Mouse (Mus musculus): ENCODE data around the gene Tcp1.

DNA sequence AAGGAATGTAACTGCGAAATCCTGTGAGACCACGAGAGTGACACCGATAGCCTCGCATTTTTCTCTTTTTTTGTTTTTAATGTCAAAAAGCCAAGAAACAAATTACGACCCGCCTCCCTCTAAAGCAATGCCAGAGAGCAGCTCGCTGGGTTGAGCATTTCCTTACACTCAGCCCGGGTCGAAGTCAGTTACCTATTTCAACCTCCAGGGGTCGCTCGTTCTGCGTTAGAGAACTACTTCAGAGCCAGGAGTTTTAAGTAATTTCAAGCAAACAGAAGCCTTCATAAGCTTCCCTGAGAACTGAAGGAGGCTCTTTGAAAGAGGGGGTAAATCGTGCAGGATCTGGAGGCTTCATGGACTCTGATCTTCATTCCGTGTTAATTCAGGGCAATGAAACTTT is 35.3 kb upstream of the Tcp1 start:
- peak; percentile 84 for TF ChIP-seq CTCF (IDR thresholded peaks at IDR 0.05; ENCODE audit: low read depth)
- TF ChIP-seq EP300 (IDR thresholded peaks at IDR 0.05; ENCODE audit: low read depth), result no peak
